Mouse (Mus musculus) C2C12 (cell line): Measurements from ENCODE around the gene Eef1akmt2. TPM values are rescaled to one million over a fixed set of nuclear protein-coding genes. Genes with fewer than 3 reads are reported as not detected.

Experiments used
- H3K27me3 ChIP-seq: one replicate; pipeline ENCODE4 v1.6.1; 2011; ENCODE audit not compliant: control insufficient read depth, insufficient read depth, insufficient read length
- H3K36me3 ChIP-seq: one replicate; pipeline ENCODE4 v1.6.1; 2011; ENCODE audit not compliant: control insufficient read depth, insufficient read depth
- H3K4me3 ChIP-seq: one replicate; pipeline ENCODE4 v1.5.1; 2011; ENCODE audit warnings: mild to moderate bottlenecking, control low read depth; ENCODE audit not compliant: poor library complexity, insufficient read depth, severe bottlenecking
- H3K79me2 ChIP-seq: one replicate; pipeline ENCODE4 v1.6.1; 2011; ENCODE audit not compliant: control insufficient read depth, insufficient read depth
- H3K79me3 ChIP-seq: one replicate; pipeline ENCODE4 v1.6.1; 2011; ENCODE audit warnings: low read depth, control low read depth
- H3ac ChIP-seq: one replicate; pipeline ENCODE3; 2011; ENCODE audit warnings: low read depth; ENCODE audit not compliant: control insufficient read depth, insufficient read length
- CEBPB ChIP-seq: IDR thresholded peaks from one replicate; pipeline ENCODE4 v1.6.1; 2011; ENCODE audit warnings: low read depth, mild to moderate bottlenecking, control low read depth, moderate library complexity
- CTCF ChIP-seq: IDR thresholded peaks from one replicate; pipeline ENCODE4 v1.5.1; 2011; ENCODE audit not compliant: control insufficient read depth, insufficient read depth, insufficient read length
- FOSL1 ChIP-seq: IDR thresholded peaks from one replicate; pipeline ENCODE4 v1.8.0; 2011; ENCODE audit warnings: mild to moderate bottlenecking, low read length; ENCODE audit not compliant: poor library complexity, insufficient read depth, severe bottlenecking
- MAX ChIP-seq: IDR thresholded peaks from one replicate; pipeline ENCODE4 v1.6.1; 2011; ENCODE audit warnings: mild to moderate bottlenecking, control low read depth
- MYOD1 ChIP-seq: IDR thresholded peaks from one replicate; pipeline ENCODE4 v1.6.1; 2011; ENCODE audit warnings: low read depth; ENCODE audit not compliant: control insufficient read depth, insufficient read length
- MYOG ChIP-seq: IDR thresholded peaks from one replicate; pipeline ENCODE4 v1.6.1; 2011; ENCODE audit not compliant: control insufficient read depth, insufficient read length; ENCODE audit errors: extremely low read depth
- USF1 ChIP-seq: IDR thresholded peaks from one replicate; pipeline ENCODE4 v1.6.1; 2011; ENCODE audit warnings: low read depth, mild to moderate bottlenecking, control low read depth, moderate library complexity
- polyA plus RNA-seq: library from polyadenylated mRNA; unstranded; fragments of >200 nt; fragmentation: generic; extraction: Trizol; gene quantifications from one replicate; pipeline ENCODE4 v1.2.1, GENCODE M21; 2012; ENCODE audit warnings: missing spikeins

Gene Eef1akmt2
- polyA plus RNA-seq, 1 experiment = 17.1 TPM

DNA sequence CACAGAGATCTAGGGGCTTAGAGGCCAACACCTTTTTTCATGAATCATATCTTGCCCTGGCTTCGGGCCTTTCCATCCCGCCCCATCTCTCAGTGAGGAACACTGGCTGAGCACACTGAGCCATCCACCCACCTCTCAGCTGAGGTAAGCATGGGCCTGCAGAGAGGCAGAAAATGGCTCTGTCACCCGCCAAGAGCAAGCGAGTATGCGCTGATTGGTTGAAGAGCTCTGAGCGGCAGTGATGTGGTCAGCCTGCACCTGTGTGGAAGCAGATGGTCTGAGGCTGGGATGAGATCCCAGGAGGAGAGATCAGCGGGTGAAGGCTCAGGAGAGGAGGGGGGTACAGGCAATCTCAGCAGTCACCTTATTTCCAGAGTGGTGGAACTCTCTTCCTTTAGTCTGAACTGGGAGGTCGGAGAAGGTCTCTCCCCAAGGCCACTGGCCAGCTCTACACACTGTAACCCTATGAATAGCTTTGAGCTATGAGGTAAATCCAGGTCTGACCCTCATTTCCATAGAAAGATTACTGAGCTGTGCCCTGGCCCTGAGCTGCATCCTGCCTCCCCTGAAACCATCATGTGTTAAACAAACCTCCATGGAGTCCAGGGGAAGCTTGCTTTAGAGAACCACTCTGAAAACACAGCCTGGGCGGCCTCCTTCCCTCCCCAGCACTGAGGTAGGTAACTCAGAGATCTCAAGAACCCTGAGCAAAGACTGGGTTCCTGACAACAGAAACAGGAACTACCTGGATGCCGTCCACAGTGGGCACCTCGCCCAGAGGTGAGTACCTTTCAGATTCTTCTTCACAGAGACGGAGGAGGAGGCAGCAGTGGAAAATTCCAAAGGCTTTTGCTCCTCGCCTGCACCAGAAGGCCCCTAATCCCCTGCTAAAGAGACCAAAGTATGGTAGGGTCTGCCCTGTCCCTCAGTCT, 45.3 kb downstream of the Eef1akmt2 start:
- no peak overlapping the region for H3K4me3 ChIP-seq
- no peak overlapping the region for H3ac ChIP-seq
- no peak for TF ChIP-seq CEBPB
- no peaks in the 10 kb centered on the region for H3K79me2 ChIP-seq
- H3K36me3 ChIP-seq = no peaks in the 10 kb centered on the region
- H3K79me3 ChIP-seq = no peaks in the 10 kb centered on the region
- no peaks in the 10 kb centered on the region for H3K27me3 ChIP-seq

DNA sequence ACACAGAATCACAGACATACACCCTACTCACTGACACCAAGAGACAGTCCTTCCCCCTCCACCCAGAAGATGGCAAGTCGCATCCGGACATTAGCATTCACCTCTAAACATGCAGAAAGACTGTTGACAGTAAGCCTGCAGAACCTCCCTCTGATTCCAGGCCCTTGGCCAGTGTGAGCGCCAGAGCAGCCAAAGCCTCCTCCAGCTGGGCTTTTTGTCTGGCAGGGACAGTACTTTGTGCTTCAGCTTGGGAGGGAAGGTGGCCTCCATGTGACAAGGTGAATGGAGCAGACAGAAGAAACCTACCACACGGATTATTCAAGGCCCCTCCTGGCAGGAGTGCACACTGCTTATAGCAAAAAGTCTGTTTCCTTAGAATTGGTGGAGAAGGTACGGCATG, 46.2 kb downstream of the Eef1akmt2 start:
- no peak for TF ChIP-seq CEBPB
- TF ChIP-seq MYOG = no peak
- no peak for TF ChIP-seq MYOD1
- no peak for TF ChIP-seq FOSL1
- TF ChIP-seq USF1 = no peak
- TF ChIP-seq MAX = no peak
- no peak for TF ChIP-seq CTCF
- Histone ChIP-seq H3K4me3 (no peak overlapping the region), H3K79me2 (no peaks in the 10 kb centered on the region), H3K27me3 (no peaks in the 10 kb centered on the region), H3ac (no peak overlapping the region), H3K79me3 (no peaks in the 10 kb centered on the region), H3K36me3 (no peaks in the 10 kb centered on the region)

- H3K79me3 ChIP-seq = no peaks in the 10 kb centered on the region
- no peak for TF ChIP-seq CEBPB
- TF ChIP-seq MAX = no peak
- no peak for TF ChIP-seq USF1
- no peak for TF ChIP-seq MYOG
- no peak for TF ChIP-seq MYOD1
- TF ChIP-seq FOSL1 = no peak
- H3ac ChIP-seq = no peak overlapping the region
- no peaks in the 10 kb centered on the region for H3K79me2 ChIP-seq
- H3K4me3 ChIP-seq = no peak overlapping the region
- H3K27me3 ChIP-seq = no peaks in the 10 kb centered on the region
- H3K36me3 ChIP-seq = no peaks in the 10 kb centered on the region
Observed at GRCm38 (mm10) chr7:132804951-132805350, 47.5 kb downstream of the Eef1akmt2 start.

GRCm38 (mm10) chr7:132804461-132804860, 48.0 kb downstream of the Eef1akmt2 start:
- H3ac ChIP-seq = no peak overlapping the region
- TF ChIP-seq CTCF (no peak), MYOG (no peak), MAX (no peak), USF1 (no peak), MYOD1 (no peak), FOSL1 (no peak)
- no peaks in the 10 kb centered on the region for H3K79me3 ChIP-seq
- H3K4me3 ChIP-seq = no peak overlapping the region
- no peaks in the 10 kb centered on the region for H3K27me3 ChIP-seq
- no peaks in the 10 kb centered on the region for H3K36me3 ChIP-seq
- H3K79me2 ChIP-seq = no peaks in the 10 kb centered on the region

DNA sequence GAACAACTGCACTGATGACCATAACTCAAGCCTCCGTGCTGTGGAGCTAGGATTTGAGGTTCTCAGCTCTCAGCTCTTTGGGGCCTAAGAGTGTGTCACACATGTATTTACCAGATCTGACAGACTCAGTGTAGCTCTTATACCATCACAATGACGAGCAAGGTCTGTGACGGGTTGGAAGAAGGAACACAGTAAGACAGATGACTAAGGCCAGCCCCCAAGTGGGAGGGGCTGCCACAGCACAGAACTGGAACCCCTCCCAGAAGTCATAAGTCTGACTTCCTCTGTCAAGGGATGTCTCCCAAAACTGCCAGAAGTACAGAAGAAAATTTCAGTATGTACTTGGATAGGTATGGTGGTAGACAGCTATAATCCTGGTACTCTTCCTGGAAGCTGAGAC, 48.5 kb downstream of the Eef1akmt2 start:
- no peaks in the 10 kb centered on the region for H3K79me2 ChIP-seq
- no peaks in the 10 kb centered on the region for H3K36me3 ChIP-seq
- no peak overlapping the region for H3K4me3 ChIP-seq
- TF ChIP-seq MAX (no peak), CEBPB (no peak)
- no peaks in the 10 kb centered on the region for H3K27me3 ChIP-seq
- no peaks in the 10 kb centered on the region for H3K79me3 ChIP-seq
- no peak overlapping the region for H3ac ChIP-seq

- Histone ChIP-seq H3K79me2 (no peaks in the 10 kb centered on the region), H3K27me3 (no peaks in the 10 kb centered on the region), H3K4me3 (no peak overlapping the region), H3ac (no peak overlapping the region), H3K79me3 (no peaks in the 10 kb centered on the region), H3K36me3 (no peaks in the 10 kb centered on the region)
- TF ChIP-seq FOSL1 = no peak
- TF ChIP-seq CTCF = no peak
- TF ChIP-seq MAX = no peak
- no peak for TF ChIP-seq MYOD1
- TF ChIP-seq USF1 = no peak
- TF ChIP-seq MYOG = no peak
- TF ChIP-seq CEBPB = no peak
Observed at GRCm38 (mm10) chr7:132803336-132803735, 49.1 kb downstream of the Eef1akmt2 start.
